Mouse (Mus musculus) B cell, adult 2 months (primary cell): ENCODE data around the gene Pfkp.

Experiments
- DNase-seq, 2 experiments: peaks; one replicate each; pipeline ENCODE4 v3.0.0; 2022

Gene Pfkp

GRCm38 (mm10) chr13:6648669-6649233 lies at the start of gene Pfkp:
TSS of gene Pfkp (minus strand) at chr13:6648777.
- DNase-seq, result peak; percentile 93 to 95

GRCm38 (mm10) chr13:6690607-6691006 lies 42.0 kb upstream of the Pfkp start:
- DNase-seq, result no peak

DNA sequence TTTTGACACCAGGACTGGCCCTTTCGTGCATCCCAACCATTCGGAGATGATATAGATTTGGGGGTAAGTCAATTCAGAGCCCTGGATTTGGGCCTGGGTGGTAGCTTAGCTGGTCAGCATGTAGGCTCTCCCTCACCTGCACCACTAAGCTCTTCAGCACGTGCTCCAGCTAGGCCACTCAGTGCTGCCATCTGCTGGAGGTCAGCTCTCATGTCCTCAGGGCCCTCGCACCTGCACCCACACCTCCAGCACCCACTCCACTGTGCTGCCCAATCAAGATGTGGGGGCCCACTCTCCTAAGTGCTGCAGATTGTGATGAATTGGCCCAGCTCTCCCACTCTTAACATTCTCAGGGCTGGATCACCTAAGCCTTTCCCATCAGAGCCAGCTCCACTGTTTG lies 41.4 kb upstream of the Pfkp start:
- peak; percentile 75 for DNase-seq

DNA sequence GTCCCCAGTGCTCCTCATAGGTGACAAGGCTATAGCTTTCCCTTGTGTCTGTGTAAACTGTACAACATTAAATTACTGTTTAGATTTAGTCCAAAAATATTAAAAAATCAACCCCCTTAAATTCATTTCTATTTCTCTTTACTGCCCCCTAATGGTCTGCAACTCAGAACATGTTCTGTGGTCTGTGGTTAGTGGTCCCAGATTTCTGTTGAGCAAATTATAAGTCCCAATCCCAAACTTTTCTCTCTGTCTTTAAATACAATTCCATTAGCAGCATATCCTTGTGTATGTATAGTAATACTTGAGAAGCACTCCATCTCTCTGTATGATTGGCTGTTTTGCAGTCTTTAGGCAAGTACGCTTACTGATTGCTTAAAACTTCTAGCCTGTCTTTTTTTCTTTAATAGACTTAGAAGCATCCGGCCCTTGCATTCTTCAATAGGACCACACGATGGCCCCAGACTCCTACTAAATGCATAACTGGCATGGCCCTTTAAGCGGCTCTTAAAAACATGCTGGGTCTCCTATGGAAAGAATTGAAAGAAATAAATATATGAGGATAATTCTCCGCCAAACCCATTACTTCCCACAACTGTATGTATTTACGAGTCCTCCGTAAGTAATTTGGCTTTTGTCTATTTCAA lies 40.3 kb upstream of the Pfkp start:
- DNase-seq, result peak; percentile 37 to 56

GRCm38 (mm10) chr13:6666887-6667286 lies 18.3 kb upstream of the Pfkp start:
- DNase-seq, result no peak

GRCm38 (mm10) chr13:6665506-6665905 lies 16.9 kb upstream of the Pfkp start:
- no peak for DNase-seq

- no peak for DNase-seq
These were observed 15.6 kb upstream of the Pfkp start for GRCm38 (mm10) chr13:6664216-6664615.

DNA sequence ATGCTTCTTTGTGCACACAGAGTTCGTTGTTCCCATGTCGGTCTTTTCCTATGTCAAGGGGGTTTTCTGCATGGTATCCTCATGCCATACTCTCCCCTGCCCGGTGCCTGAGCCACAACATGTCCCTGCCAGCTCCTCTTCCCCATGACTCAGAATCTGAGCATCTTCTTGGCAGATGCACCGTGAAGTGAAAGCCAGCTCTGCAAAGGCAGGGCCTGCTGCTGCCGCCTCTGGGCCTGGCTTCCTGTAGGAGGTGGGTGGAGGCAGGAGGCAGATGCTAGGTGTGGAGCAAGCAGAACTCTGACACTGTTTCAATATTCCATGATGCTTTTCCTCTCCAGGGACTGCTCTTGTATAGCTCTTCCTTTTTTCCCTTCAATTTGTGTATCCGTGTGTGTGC lies 10.7 kb upstream of the Pfkp start:
- no peak for DNase-seq

GRCm38 (mm10) chr13:6657300-6657699 lies 8.7 kb upstream of the Pfkp start:
- DNase-seq, result no peak

DNA sequence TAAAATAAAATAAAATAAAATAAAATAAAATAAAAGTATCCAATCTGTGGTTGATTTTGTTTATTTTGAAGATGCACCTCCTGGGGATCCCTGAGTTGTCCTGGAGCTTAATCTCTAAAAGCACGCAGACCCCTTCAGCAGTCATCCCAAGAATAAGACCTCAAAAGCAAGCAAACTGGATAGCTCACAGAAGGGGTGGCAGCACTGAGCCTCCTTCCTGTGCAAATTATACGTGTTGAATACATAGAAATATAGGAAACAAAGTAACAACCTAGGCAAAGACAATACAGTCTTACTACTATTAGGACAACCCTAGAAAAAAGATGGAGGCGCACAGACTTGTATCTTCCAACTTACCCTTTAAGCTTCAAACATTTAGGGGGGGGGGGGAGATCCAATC lies 965 bp upstream of the Pfkp start:
- DNase-seq, result no peak

DNA sequence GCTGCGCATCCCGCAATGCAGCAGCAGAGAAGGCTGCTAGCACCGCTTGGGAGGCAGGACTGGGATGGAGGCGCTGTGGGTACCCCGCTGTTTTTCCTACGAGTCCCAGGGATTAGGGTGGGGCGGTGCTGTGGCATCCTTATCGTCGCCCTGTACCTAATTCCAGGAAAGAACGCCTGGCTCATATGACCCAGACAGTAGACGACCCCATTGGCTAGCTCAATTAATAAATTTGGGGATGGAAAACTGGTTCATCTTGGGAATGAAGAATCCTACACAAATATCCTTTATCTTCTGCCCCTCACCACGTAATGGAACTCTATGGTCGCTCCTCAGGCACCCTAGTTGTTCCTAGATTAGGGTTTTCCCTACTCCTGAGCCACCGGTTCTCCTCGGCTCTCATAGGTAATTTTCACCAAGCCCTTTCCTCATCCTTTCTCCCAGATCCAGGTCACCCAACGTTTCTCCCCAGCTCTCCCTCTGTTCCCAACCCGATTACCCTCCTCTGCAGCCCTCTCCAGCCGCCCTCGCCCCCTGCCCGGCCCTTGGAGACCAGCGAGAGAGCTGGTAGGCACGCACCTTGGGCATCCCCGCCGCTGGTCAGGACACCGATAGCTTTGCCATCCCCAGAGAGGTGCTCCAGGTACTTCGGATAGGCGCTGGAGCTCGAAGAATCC lies 447 bp downstream of the Pfkp start:
- DNase-seq, result no peak

DNA sequence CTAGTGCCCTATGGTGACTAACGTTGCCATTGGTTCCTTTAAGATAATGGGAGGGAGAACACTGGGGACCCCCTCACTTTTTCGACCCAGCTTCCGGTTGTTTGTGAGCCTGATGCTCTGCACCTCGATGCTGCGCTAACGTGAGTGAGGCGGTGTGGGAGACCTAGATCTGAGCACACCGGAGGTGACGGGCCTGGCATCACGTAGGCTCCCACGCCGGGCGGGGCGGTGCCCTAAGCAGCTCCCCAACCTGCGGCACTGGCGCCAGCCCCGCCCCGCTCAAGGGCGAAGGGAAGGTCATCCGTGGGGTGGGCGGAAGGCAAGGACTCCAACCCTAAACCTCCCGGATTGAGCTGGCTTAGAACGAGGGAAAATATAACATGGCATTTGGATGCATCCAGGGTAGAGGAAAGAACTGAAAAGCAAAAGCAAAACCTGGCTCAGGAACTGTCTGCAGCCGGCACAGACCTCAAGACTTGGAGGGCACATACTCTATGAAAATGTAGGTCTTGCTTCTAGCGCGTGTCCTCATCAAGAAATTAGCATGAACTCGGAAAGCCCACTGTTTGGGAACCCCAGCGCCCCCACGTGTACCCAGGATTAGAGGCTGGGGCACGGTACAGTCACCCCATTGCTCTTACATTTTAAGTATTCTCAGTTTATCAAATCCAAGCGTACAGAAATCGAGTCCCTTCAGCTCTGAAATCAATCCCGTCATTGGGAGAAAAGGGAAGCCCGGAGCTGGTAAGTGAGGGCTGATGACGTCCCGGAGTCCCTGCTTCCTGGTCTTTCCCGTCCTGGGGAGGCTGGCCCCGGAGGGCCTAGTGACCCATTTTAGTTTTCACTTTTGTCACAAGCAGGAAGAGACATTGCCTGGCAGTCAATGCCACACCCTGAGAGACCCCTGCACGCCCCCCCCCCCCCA lies 1.2 kb downstream of the Pfkp start:
- peak; percentile 83 for DNase-seq

DNA sequence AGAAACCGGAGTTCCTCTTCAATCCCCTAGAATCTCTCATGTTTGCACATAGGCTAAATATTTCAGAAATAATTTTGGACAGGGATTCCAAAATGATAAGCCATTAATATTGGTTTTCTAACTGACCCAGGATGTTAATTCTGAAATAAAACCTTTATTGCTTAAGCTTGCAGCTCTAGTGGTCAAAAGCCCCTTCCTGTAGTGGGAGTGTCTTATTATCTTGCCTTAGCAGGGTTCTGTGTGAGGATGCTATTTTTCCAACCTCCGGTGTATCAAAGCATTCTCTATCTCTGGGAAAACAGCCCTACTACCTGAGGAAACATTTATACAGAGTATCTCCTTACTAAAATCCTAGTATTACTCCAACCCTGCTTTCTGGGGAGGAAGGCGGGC lies 1.9 kb downstream of the Pfkp start:
- DNase-seq, result no peak

DNA sequence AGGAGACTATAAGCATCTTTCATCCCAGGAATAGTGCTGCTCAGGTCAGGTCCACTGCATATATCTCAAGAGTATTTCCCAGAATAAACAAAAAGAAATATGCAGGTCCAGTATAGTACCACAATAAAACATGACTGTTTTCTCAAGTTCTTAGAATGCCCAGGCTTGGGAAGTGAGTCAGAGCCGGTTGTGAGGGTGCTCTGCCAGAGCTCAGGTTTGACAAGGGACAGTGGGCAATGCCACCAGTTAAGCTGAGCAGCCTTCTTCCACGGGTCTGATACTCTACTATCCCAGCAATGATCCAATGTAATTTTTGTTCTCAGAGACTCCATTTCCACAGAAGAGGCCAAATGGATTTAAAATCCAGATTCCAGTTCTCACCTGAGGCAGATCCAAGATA lies 2.3 kb downstream of the Pfkp start:
- no peak for DNase-seq

DNA sequence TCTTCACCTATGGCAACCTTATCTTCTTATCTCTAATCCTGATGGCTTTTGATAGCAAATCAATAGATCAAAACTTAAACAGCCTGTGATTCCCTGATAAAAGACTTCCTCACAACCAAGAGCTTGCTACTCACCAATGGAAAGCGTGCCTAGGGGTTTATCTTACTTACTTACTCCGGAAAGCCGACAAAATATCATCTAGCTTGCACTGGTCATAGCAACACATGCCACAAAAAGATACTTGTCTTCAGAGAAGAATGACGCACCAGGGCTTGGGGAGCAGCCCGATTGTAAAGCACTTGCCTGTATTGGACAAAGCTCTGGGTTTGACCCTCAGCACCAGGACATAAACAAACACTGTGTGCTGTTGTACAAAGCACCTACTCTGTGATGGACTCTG lies 4.6 kb downstream of the Pfkp start:
- no peak for DNase-seq

DNA sequence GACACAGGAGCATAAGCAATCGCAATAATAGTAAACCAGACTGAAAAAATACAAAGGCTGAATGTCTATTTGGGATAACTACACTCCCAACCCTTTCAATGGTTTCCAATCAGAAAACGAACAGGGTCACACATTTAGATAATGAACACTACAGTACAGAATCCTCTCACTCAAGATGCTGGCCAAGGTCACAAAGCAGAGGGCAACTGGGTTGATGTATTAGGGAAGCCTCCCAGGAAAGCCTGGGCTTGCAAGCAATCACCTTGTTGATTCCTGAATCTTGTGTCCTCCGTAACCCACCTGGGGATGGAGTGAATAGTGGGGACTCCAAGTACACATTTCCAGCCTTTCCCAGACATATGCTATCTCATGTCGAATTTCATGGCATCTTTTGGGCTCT lies 5.6 kb downstream of the Pfkp start:
- no peak for DNase-seq

DNA sequence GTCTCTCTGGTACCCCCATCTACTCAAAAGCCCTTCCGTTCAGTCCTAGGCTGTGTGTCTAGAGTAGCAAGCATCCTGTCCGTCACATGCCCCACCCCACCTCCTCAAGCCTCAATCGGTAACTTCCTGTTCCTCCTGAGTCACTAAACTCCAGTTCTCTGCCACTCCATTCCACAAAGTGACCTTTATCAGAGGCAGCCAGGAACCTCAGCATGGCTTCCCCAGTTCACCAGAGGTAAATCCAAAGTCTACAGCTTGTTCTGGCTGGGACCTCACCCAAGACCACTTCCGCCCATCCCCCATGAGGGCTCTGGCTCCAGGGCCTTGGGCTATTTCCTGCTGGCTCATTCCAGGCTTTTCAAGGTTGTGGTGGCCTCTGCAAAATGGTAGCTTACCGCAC lies 6.1 kb downstream of the Pfkp start:
- peak; percentile 31 to 43 for DNase-seq

- no peak for DNase-seq
These were observed 7.1 kb downstream of the Pfkp start for GRCm38 (mm10) chr13:6641497-6641896.

- DNase-seq, result no peak
These were observed 9.0 kb downstream of the Pfkp start for GRCm38 (mm10) chr13:6639507-6640030.

GRCm38 (mm10) chr13:6638976-6639375 lies 9.6 kb downstream of the Pfkp start:
- no peak for DNase-seq

- DNase-seq, result no peak
These were observed 10.2 kb downstream of the Pfkp start for GRCm38 (mm10) chr13:6638425-6638824.

GRCm38 (mm10) chr13:6637534-6638124 lies 10.9 kb downstream of the Pfkp start:
- peak in 1 of 2 experiments; percentile 15 for DNase-seq

GRCm38 (mm10) chr13:6636976-6637375 lies 11.6 kb downstream of the Pfkp start:
- peak; percentile 33 to 43 for DNase-seq
